Mouse (Mus musculus): ENCODE measurements at regions not wholly inside any gene's neighbourhood (a gene's known extent, or its start where the extent isn't known, plus 50 kb on each side); places are given as distances from the start of the nearest gene placed in this dataset.

DNA sequence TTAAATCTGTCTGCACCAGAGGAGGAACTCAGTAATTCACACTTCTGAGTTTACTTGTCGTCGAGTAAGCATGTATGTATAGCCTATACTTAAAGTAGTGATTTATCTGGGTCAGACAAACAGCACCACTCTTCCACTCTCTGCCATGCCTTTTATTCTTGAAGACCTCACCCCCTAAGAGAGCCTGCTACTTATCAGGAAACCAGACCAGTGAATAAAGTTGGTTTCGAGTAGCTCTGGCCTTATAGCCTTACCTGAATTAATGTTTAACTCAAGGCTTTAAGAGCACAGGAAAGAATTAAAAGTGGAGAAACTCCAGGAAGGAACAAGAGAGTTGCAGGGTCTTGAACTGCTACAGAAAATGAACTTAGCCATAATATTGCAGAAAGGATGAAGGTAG lies 398.1 kb downstream of the Lmo4 start:
- in situ Hi-C loops (cut with MboI), result no loop called here

DNA sequence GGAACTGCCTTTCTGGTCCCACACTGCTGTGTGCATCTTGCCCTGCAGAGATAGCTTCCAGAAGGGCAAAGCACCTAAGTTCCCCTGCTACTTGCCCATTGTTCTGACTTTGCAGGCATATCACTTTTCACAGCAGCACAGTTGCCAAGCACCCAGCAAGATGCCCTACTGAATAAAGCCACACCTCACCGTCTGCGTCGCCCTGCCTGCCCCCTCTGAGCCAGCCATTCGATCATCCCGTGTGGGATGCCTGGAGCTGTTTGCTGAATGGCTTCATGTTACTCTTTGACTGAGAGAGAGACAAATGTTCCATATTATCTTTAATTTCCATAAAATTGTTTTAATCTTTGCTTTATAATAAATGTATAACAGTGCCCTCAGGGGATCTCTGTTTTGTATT lies 407.2 kb downstream of the Lmo4 start:
- in situ Hi-C loops (cut with MboI), result no loop called here

GRCm38 (mm10) chr3:143790905-143791304 lies 414.1 kb downstream of the Lmo4 start:
- in situ Hi-C loops (cut with MboI), result no loop called here

- in situ Hi-C loops (cut with MboI), result no loop called here
These were observed 415.0 kb downstream of the Lmo4 start for GRCm38 (mm10) chr3:143789932-143790570.

DNA sequence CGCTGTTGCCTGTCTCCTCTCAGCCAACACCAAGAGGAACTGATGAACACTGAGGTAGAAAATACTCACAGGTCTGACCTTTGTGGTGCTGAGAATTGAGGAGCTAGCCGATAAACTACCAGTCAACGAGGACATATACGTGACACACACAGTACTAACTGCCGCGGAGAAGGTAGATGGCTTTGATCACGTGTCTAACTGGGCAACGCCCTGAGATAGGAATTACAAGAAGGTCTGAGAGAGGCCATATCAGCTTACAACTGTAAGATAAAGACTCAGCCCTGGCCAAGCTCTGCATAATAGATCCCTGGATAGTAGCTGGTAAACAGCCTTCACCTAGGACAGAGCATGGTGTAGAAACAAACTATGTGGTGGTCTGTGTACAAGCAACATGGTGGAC lies 418.1 kb downstream of the Lmo4 start:
- in situ Hi-C loops (cut with MboI), result no loop called here

DNA sequence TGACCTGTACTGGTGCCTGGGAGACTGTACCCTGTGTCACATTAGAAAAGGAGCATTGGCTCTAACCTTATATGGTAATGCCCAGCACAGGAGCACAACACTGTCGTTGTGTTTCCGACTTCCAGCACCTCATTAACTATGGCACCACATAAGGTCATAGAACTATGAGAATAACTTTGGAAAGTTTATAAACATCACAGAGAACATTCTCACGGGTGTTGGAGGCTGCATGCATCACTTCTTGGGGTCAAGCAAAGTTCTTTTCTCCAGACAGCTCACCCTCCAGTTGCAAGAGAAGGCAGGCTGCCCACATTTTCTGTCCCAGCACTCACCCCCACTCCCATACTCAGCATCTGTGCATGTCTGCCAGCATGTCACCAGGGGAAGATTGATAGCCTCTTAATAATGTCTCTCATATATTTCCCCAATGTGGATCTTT lies 420.6 kb downstream of the Lmo4 start:
- in situ Hi-C loops (cut with MboI), result no loop called here

DNA sequence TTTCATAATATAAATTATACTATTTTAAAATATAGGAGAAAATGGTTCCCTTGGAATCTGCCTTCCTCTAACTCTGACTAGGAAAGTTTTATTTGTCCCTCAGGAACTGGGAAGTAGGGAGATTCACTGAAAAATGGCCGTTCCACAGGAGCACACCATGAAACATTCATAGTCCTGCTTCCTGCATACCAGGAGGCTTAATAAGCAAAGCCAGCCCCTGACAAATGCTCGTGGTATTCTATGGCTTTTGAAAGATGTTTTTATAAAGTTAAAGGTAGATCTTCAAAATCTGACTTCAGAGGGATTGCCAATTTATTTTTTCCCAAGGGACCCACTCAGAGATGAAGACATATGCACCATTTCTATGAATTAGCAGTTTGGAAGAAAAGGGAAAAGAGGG lies 426.9 kb downstream of the Lmo4 start:
- in situ Hi-C loops (cut with MboI), result no loop called here

GRCm38 (mm10) chr3:143759337-143759736 lies 445.7 kb downstream of the Lmo4 start:
- in situ Hi-C loops (cut with MboI), result no loop called here

GRCm38 (mm10) chr3:143753197-143753596 lies 451.8 kb downstream of the Lmo4 start:
- in situ Hi-C loops (cut with MboI), result no loop called here

- in situ Hi-C loops (cut with MboI), result no loop called here
These were observed 452.4 kb downstream of the Lmo4 start for GRCm38 (mm10) chr3:143752660-143753059.

GRCm38 (mm10) chr3:143750128-143750527 lies 454.9 kb downstream of the Lmo4 start:
- in situ Hi-C loops (cut with MboI), result no loop called here

GRCm38 (mm10) chr3:143743649-143744048 lies 461.4 kb downstream of the Lmo4 start:
- in situ Hi-C loops (cut with MboI), result no loop called here

GRCm38 (mm10) chr3:143742786-143743571 lies 462.0 kb downstream of the Lmo4 start:
- in situ Hi-C loops (cut with MboI), result no loop called here

GRCm38 (mm10) chr3:143738676-143739075 lies 466.3 kb downstream of the Lmo4 start:
- in situ Hi-C loops (cut with MboI), result no loop called here

DNA sequence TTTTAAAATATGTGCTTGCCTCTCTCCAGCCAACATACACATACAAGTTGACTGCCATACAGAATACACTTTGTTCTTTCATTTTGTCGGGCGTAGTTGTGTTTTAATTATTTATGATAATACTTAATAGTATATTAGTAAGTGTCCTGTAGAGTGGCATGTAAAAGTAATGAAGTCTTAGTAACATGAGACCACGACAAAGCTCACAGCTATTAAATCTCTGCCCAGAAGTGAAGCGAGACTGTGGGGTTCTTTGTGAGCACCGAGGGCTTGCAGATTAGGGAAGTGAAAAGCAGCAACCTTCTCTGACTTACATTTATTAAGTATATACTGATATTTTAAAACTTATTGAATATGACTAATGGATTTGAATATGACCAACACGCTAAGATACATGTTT lies 467.2 kb downstream of the Lmo4 start:
- in situ Hi-C loops (cut with MboI), result no loop called here

DNA sequence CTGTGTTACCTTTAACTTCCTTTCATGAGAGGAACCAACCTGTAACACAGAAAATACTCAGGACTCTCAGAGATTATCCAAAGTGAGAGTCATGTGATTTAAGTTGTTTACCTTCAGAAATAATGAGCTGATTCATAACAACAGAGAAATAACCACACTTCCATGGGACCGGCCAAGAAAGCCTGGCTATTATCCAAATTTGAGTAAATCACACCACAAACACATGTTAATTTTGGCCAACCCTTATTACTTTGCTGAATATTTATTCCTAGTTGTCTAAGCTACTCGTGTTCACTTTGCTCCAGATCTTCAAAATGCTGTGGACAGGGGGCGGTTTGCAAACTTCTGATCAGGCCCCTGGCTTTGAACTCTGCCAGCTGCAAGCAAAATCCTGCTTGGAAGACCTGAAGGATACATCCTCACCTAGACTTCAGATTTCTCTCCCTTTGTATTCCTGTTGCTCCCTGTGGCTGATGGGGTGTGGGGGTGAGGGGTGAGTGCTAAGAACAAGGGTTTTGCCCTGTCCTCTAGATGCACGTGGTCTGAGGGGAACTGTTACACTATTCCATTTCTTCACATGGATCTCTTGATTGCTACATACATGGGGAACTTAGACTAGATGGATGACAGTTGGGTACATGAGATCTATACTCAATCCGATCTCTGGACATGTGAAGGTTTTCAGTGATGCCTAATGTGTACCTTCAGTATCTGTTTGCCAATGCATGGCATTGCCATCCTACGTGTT lies 468.2 kb downstream of the Lmo4 start:
- in situ Hi-C loops (cut with MboI), result no loop called here

DNA sequence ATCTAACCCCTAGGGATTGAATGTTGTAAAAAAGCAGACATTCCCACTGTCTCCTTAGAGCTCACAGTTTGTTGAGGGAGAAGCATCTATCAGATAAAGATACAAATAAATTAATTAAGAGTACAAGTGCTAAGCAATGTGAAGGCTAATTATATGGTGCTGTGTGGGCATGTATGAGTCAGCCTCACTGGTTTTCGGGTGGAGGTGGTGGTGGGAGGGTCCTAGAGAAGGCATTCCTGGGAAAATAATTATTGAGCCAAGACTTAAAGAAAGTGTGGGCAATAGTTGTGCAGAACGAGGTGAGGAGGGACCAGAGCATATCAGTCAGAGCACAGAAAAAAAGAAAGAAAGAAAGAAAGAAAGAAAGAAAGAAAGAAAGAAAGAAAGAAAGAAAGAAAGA lies 470.2 kb downstream of the Lmo4 start:
- in situ Hi-C loops (cut with MboI), result no loop called here

DNA sequence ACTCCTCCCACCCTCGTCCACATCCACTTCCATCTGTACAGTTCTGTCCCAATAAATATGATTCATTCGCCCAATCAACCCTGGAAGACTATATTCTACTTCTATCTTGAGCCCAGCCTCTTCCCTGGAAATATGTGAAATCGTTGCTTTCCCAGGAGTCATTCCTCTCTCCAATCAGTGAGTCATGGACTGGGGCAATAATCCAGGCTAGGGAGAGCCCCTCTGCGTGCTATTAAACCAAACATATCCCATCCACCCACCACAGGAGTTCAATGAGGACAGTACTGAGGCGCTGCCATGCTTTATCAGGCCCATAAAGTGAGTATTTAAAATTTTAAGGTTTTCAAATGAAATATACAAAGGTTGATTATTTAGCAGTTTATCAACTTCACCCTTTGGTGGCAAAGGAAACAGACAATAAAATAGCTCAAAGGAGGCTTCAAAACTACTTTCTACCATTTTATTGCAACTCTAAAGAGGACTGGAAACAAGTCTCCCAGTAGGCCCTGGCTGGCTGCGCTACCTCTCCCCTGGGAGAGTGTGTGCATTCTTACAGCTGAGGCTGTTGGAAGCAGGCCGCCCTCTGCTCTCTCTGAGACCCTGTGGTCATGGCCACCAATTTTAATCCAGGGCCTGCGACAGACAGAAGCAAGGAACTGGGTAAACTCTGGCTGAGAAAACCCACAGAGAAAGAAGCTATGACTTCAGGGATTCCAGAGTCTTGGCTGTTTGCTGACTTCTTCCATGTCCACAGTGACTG lies 471.9 kb downstream of the Lmo4 start:
- in situ Hi-C loops (cut with MboI), result no loop called here

GRCm38 (mm10) chr3:143729473-143730076 lies 475.4 kb downstream of the Lmo4 start:
- in situ Hi-C loops (cut with MboI), result no loop called here

DNA sequence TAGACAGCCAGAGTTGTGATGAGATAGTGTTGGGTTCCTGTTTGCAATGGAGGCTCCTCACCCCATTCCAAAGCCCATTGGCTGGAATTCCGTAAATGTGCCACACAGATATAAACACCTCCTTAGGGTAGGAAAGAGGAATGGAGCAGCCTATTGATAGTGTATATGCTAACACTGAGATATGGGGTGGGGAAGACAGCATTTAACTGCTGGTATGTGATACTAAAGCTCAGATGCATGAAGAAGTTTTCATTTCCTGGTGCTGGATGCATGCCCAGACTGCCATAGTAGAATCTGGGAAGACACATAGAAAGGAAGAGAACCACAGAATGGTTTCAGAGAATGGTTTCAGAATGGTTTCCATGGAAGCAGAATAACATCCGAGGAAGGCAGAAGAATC lies 482.4 kb downstream of the Lmo4 start:
- in situ Hi-C loops (cut with MboI), result no loop called here

DNA sequence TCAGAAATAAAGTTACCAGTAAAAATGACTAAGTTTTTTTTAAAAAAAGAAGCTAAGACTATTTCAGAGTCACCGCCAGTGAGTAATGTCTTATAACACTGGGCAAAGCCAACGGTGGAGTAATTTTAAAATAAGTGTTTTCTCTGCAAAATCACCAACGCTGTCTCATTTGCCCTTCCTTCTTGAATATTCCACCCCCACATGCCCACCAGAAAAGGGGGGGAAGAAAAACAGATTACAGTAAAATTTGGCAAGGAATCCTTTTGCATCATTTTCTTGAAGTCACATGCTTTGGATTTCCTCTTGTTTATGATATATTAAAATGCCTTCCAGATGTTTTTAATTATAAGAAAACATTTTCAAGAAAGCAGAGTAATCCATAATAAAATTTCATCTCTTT lies 482.9 kb downstream of the Lmo4 start:
- in situ Hi-C loops (cut with MboI), result no loop called here

GRCm38 (mm10) chr3:143713183-143713582 lies 491.8 kb downstream of the Lmo4 start:
- in situ Hi-C loops (cut with MboI), result no loop called here
